Mouse (Mus musculus) gonadal fat pad, adult 2 months (tissue): ENCODE data around the gene Hist1h3b. TPM values are rescaled to one million over a fixed set of nuclear protein-coding genes. Genes with fewer than 3 reads are reported as not detected.
"Not testable (repeated sequence)": the region's sequence is repeated elsewhere in the genome, so short reads cannot be mapped to it uniquely, and the experiment has no call there.

Source experiments
- DNase-seq: peaks from one replicate; pipeline ENCODE4 v3.0.0-alpha.2; 2012; ENCODE audit warnings: low read depth
- polyA plus RNA-seq: library from polyadenylated mRNA; depleted of rRNA; stranded (reverse); fragments of >200 nt; gene quantifications from 2 replicates; pipeline ENCODE4 v1.2.3, GENCODE M21; 2012; rRNA removed

The Hist1h3b gene
- polyA plus RNA-seq: 1.4 and 3.1 TPM in 2 replicates

DNA sequence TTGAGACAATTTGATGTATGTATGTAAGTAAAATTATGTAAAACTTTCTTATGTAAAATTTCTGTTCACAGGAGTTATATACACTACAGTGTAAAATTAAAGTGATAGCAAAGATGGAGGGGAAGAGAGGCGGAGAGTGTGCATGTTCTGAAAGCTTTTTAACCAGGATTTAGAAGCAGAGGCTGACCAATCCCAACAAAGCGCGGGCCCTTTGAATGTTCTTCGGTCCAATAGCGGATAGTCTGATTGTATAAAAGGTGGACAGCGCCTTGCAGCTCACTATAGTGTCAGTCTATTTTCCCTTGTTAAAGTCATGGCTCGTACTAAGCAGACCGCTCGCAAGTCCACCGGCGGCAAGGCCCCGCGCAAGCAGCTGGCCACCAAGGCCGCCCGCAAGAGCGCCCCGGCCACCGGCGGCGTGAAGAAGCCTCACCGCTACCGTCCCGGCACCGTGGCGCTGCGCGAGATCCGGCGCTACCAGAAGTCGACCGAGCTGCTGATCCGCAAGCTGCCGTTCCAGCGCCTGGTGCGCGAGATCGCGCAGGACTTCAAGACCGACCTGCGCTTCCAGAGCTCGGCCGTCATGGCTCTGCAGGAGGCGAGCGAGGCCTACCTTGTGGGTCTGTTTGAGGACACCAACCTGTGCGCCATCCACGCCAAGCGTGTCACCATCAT, at the start of gene Hist1h3b:
TSS of gene Hist1h3b (plus strand) at position 201 of the 675 bp plus-strand sequence.
- not testable (repeated sequence) for DNase-seq

DNA sequence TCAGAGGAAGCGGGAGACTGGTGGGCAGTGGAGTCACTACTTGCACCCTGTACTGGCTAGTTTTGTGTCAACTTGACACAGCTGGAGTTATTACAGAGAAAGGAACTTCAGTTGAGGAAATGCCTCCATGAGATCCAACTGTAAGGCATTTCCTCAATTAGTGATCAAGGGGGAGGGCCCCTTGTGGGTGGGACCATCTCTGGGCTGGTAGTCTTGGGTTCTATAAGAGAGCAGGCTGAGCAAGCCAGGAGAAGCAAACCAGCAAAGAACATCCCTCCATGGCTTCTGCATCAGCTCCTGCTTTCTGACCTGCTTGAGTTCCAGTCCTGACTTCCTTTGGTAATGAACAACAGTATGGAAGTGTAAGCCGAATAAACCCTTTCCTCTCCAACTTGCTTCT, 49.3 kb upstream of the Hist1h3b start:
- DNase-seq: not testable (repeated sequence)

DNA sequence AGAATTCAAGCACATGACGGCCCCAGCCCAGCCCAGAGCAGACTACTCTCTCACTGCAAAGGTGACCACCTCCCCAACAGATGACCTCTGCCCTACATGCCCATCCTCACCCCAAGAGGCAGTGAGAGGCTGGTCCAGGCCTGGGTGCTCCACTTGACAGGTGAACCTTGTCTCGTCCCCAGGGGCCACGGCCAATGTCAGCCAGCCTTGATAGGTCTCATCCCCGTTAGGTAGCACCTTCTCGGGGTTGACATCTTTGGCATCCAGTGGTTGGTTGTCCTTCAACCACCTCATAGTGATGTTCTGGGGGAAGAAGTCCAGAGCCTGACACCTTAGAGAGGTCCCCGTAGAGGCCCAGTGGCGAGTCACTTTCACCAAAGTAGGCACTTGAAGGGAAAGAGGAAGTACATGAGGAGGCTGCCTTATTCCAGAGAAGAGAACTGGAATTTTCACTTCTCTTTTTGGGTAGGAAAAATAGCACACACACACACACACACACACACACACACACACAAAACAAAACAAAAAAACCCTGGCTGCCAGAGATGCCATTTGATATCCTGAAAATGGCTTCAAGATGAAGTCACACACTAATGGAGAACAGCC, 46.2 kb upstream of the Hist1h3b start:
- no peak for DNase-seq

DNA sequence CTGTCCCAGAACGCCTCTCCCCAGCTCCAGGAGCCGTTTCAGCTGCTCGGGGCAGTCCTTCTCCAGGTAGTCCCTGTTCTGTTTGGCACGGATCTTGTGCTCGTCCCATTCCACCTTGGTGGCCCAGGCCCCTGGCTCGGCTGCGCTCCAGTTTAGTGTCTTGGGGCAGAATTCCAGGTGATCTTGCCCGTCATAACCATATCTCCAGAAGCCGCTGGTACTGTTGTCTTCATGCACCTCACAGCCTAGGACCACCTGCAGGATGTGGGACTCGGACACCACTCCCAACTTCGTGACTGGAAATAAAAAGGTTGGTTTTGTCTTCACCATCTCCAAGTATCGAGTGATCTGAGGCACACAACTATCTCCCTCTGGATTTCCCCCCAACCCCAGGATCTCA, 45.3 kb upstream of the Hist1h3b start:
- DNase-seq: no peak

DNA sequence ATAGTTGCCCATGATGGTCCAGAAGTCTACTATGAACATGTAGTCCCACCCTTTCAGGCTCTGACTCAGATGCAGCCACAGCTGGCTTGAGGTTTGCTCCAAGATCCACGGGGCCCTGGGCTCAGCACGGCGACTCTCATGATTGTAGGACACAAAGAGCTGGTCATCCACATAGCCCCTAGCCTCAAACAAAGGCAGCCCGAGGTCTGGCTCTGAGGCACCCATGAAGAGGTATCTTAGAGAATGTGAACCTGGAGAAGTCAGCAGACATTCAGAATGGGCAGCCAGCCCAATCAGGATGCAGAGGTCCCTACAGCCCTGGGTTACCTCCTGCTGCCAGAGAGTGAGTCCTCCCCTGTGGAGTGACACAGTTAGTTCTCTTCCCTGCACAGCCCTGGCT, 44.0 kb upstream of the Hist1h3b start:
- no peak for DNase-seq

DNA sequence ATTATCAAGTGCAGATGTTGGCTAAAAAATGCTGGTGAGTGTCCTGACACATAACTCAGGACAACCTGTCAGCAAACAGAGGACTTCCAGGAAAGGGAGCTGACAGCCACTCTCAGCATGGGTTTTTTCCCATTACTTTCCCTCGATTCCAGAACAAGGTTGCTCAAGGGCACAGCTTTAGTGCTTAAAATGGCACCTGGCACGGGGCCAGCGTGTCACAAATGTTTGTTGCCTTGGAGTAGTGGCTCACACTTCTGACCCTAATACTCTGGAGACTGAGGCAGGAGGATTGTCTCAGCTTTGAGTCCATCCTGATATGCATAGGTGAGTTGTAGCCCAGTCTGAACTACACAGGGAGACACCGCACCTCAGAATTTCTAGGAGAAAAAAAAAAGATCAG, 43.4 kb upstream of the Hist1h3b start:
- no peak for DNase-seq

DNA sequence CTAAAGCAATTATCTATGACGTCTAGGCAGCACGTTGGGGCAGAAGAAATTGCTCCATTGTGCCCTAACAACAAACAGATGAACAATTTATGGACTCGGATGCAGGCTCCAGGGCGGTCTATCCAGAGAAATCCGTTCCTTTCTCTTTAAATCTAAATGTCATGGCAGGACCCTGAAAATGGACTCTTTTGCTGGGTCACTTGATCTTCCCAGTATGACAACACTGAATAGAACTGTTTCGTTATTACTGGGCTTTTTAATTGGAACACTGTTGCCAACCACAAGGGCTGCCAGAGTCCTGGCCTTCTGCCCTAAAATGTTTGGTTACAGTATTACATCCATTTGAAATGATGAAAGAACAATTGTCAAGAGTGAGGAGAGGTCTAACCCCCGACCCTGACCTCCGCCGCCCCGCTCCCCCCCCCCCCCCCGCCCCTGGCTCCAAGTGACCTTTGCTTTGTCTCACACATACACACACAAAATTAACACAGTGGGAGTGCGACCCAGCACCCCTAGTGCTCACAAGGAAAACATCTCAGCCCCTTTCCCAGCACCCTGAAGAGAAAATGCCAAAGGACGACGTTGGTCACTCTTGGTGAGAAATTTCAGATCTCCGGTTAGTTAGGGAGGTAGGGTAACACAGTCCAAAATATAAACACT, 42.2 kb upstream of the Hist1h3b start:
- no peak for DNase-seq

DNA sequence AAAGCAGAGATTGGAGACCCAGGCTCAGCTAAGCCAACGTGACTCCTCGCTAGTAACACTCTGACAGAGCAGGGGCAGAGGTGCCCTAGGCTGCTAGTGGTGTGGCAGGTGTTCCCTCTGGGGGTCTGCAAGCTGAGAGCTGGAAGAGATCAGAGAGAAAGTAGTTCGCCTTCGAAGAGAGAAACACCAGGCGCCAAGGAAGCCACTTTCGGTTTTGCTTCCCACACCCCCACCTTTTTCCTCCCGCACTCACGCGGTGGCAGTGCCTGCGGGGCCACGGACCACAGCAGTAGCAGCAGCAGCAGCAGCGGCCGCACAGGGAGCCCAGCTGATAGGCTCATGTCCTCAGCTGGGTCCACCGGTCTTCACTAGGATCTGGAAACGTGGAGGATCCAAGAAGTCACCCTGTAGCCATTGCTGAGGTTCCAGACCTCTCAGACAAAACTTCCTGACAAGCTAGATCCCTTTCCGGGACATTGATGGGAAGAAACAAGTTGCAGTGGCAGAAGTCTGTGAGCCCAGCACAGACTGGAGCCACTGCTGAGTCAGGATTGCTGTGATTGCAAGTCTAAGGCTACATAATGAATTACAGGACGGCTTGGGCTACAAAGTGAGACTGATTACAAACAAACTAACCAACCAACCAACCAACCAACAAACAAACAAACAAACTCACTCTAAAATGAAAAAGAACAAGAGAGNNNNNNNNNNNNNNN, 41.5 kb upstream of the Hist1h3b start, which contains the start of gene Hfe:
TSS of gene Hfe (minus strand) at position 481 of the 716 bp plus-strand sequence.
- DNase-seq: no peak

DNA sequence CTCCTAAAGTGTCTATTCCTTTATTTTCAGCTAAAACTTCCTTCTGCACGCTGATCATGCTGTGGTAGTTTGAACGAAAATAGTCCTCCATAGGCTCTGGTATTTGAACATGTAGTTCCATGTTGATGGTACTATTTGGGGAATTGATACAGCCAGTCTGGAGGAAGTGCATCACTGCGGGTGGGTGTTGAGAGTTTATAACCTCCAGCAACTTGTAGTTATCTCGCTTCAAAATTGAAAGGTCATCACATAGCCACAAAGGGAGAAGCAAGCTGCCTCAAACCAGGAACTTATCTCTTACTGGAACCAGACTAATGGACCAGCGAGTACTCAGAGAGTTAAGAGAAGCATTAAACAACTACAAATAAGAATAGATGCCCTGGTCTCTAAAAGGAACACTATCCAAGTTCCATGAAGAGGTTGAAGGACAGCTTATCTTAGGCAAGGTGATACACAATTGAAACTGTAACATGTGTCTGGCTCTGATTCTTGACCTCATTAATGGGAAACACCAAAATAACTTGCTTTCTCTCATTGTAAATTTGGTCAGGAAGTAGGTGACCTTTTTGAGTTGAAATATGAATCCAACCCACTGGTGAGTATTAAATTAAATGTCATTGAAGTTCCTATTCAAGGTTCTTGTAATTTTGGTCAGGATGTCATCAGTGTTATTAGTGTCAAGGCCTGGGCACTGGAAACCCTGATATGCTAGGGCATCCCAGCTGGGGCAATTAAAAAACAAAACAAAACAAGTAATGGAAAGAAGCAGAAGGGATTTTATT, 35.6 kb upstream of the Hist1h3b start:
- no peak for DNase-seq

DNA sequence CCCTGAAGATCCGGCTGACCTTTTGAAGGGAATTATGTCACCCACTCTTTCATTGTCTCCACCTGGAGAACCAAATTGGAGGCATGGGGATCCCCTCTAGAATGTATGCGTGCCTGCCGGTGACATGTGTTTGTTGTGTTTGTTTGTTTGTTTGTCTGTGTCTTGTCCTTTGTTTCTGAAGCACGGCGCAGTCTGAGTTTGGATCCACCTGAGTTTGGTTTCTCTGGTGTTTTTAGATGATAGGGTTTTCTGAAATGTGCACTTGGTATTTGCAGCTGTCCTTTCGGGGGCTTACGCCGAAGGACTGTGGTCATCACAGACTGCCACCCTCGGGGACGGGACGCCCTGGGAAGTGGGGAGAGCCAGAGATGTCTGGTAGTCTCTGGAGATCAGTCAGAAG, 34.9 kb upstream of the Hist1h3b start:
- no peak for DNase-seq

DNA sequence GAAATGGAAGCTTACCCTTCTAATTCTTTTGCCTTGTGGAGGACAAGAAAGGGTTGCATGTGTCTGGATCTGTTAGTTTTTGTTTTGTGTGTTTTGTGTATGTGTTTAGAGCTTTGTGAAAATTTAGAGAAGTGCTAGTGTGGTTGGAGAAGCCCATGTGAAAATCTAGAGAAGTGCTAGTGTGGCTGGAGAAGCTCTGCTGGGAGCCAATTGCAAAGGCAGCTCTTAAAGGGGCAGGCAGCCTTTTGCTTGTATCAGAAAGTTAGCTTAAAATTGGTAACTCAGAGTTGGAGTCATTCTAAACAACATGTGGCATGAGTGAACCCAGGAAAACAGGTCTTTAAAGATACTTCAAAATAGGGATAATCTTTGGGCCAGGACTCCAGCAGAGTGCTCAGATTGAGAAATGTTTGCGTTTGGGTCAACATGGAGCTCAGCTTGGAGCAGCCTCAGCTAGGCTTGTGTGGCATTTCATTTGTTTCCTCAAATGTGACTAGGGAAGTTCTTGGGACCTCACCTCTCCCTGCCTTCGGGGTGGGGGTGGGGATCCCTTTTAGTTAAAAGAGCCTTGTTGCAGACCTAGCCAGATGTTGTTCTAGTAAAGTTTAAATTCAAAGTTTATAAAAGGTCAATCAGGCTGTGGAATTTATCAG, 34.3 kb upstream of the Hist1h3b start:
- not testable (repeated sequence) for DNase-seq

DNA sequence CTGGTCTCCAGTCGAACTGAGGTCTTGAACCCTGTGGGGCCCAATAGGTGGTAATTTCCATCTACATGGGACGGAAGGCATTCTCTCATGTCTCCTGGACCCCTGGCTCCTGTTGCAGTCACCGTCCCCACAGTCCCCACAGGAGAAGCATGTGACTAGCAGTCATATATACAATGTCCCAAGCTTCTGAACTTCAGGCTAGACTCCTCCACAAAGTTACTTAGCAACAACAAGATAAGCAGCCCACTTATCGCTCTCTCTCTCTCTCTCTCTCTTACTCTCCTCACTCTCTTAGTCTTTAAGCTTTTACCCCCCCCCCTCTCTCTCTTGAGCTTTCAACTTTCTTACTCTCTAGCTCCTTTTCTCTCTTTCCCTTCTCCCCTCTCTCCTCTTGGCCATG, 27.8 kb upstream of the Hist1h3b start:
- no peak for DNase-seq

DNA sequence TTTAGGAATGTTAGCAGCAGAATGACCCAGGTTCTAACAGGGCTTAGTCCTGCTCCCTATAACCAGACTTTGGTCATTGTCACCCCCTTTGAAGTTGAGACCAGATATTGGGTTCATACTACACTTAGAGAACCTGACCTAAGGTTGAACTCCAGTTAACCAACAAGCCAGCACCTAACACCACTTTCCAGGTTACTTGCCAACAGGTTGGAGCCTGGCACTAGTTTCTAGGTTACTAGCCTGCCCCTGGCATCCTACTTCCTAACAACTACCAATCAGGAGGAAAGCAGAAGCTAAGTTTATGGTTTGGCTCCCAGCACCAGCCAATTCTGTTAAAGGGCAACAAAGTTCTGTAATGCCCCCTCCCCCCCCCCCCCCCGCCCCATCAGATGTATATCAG, 26.9 kb upstream of the Hist1h3b start:
- DNase-seq: no peak

DNA sequence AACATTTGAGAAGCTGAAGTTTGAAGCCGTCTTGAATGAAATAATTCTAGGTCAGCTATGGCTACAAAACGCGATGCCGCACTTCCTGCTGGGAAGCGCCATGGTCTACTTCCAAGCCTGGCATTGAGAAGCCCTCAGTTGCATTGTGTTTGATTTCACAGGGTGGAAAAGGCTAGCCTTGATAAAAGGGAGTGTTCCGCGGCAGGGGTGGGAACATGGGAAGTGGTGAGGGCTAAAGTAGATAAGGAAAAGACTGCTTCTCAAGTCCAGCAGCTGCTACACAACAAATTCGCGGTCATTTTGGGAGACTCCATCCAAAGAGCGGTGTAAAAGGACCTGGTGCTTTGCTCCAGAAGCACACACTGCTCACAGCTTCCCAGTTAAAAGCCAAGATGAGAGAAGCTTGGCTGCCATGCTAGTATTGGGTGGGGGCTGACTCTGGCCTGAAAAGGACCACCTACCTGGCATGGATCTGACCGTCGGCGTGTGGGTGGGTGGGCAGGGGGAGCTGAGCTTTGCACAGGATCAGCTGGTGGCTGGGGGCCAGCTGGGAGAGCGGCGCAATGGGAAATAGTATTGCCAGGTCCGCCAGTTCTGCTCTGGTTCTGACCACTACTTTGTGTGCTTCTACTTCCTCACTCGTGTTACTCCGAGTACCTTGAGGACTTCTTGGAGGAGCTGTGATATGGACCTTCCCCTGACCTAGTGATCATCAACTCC, 23.4 kb upstream of the Hist1h3b start:
- DNase-seq: no peak

DNA sequence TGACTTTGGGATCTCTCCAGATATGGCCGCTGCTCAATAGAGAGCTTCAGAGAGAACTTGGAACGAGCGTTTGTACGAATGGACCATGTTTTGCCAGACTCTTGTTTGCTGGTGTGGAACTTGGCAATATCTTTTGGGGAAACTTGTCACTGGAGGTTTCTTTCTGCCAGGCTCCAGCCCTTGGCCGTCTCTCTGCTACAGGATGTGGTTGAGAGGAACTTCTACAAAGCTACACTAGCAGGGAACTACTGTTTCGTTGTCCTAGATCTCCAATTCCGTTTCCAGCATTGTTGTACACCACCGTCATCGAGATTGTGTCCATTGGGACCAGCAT, 22.9 kb upstream of the Hist1h3b start:
- no peak for DNase-seq

DNA sequence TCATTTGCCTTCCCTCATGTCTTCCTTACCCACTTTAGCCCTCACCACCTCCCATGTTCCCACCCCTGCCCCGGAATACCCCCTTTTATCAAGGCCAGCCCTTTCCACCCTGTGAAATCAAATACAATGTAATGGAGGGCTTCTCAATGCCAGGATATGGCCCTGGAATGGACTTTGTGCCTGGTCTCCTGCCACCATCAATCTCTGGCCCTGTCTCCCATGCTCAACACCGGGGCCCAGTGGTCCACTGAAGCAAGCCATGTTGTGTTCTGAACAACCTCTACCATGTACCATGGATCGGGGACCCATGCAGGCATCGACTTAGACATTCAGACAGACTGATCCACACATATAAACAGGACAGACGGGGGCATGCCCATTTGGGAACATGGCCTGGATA, 22.4 kb upstream of the Hist1h3b start:
- no peak for DNase-seq

DNA sequence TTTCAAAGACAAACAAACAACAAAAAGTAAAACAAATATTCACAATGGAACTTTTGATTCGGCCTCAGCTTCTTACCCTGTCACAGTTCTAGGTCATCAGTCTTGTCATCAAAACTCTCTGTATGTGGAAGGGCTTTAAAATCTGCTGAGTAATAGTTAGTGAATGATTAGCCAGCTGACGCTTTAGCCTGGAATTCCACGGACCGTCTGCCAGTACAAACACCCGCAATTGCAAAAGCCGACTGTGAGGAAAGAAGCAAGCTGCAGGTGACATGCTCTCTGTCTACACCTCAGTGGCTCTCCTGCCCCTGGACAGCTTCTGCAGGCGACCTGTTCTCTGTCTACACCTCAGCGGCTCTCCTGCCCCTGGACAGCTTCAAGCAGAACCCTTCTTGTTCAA, 21.6 kb upstream of the Hist1h3b start:
- no peak for DNase-seq

DNA sequence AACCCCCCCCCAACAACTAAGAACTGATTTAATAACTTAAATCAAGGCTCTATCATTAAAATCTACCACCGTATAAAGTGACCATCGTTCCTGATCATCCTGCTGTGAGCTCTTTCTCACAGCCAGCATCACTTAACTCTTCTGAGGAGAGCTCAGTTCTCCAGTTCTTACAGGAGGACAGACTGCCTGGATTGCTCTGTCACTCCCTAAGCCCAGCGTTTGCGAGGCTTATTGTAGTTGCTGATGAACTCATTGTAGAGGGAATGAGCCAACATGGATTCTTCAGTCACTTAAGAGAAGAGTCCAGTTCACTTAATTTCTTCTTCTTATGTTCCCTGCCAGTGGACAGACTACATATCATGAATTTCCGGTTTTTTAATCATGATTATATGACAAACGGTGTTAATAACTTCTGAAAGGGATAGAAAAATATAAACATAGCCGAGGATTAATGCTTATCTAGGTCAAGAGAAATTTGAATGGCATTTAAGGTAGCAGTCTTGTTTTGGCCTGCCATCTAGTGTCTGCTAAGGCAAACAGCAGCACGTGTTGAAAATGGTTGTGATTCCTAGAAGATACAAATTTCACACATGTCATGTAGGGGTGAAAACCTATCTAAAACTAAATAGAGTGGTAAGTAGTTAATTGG, 19.8 kb upstream of the Hist1h3b start:
- no peak for DNase-seq

DNA sequence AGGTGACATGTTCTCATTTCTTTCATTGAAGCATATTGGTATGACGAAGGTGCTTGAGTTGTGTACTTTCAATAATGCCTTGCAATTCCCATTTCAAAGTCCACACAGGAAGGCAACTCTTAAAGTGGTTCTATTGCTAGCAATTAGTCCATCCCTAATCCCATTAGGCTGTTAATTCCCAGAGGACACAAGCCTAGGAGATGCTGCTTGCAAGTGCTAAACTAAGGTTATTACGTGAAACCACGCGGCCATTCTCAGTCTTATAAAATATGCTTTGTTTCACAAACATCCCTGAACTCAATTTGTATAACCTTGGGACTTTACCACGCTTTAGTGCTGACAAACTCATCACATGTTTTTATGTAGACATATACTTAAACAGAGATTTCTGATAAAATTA, 15.0 kb upstream of the Hist1h3b start:
- no peak for DNase-seq

DNA sequence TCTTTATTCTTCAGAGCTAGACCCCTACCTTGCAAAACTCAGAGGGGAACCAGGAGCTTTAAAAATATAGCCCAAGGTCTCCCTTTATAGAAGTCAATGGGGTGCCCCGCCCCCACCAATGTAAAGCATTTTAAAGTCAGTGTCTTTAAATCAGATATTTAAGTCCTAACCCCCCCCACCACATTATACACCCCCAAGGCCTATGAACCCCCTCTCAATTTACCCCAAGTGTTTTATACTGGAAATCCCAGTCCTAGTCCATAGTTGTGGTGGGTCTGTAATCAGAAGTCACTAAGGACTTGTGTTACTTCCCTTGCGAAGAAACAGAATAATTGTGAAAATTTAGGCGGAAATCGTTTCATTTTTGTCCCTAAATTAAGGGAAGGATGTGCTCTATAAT, 14.0 kb upstream of the Hist1h3b start:
- DNase-seq: no peak
